Mouse (Mus musculus): Measurements from ENCODE around the gene Dnajc13.
A peak's percentile ranks its signal among the peaks of the same experiment; 100 is the strongest.

Gene Dnajc13

DNA sequence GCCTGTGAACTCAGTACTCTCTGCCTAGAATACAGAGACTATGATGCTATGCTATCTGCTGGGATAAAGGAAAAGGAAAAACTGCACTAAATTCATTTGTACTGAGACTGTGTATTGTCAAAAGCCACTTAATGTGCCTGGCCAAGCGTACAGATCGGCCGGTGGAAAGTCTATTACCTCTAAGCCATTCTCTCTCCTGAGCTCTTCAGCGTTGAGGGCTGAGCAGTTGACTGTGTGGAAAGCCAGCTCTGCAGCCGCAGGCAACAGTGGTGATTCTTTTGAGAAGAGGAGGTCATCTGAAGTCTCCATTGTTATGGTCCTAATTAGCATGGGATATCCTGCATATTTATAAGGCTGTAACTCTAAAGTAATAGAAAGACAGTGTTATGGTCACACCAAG, 80.4 kb downstream of the Dnajc13 start:
- no peak for DNase-seq

DNA sequence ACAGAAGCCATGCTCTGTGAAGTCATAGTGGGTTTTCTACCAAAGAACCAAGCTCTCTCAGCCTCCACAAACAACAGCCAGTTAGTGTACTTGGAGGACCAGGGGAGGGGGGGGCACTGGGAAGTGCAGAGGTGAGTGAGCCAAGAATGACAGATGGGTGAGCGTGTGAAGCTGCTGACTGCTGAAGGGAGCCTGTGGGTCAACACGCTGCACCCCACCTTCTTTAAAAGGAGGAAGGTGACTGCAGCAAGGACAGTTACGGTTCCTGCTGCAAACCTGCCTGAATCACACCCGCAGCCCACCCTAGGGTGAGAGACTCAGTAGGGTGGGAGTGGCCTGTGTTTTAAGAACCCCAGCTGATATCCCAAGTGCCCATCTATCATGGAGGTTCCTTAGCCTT, 81.1 kb downstream of the Dnajc13 start:
- DNase-seq: no peak

DNA sequence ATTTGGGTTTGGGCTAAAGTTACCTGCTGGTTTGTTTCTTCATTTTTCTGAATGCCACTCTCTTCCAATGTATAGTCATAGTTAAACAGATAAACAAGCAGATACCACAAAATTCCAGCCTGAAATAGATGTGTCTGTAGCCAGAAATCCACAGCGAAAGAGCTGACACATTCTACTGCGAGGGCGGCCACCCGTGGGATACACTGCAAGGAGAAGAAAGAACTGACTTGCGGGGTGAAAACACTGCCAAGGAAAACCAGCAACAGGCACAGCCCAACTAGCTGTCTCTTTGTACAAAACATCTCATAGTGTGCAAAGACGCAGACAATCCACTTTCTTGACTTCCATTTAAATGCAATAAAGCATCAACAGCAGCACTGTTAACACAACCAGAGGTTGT, 82.7 kb downstream of the Dnajc13 start:
- no peak for DNase-seq

DNA sequence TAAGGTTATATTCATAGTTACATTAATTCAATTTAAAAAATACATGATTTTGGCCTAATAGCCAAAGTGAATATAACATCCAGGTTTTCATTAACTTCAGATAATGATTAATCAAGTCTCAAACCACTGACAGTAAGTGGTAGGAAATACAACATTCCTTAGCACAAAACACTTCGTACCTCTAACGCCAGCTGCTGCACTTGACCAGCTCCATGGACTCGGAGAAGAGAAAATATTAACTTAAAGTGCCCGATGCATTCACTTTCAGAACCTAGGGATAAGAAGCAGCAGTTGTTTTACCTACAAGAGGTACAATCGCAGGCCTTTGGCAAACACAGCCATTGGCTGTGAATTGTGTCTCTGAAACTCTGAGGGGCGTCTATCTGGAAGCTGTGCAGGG, 90.4 kb downstream of the Dnajc13 start:
- peak; percentile 24 to 67 for DNase-seq

DNA sequence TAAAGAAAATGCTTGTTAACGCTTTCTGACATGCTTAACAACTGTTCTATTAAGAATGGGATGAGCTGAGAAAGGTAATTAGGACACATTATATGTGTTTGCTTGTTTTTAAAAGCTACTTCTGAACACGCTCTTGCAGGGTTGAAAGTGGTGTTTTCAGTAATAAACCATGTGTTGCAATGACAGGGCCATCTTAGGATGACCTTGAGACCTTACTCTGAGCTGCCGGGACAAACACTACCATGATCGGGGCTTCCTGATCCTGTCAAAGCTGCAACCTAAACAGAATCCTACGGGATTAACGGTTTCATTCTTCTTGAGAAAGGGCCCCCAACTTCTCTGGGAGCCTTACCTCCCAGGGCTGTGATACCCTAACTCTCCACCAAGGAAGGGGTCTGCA, 91.1 kb downstream of the Dnajc13 start:
- no peak for DNase-seq

DNA sequence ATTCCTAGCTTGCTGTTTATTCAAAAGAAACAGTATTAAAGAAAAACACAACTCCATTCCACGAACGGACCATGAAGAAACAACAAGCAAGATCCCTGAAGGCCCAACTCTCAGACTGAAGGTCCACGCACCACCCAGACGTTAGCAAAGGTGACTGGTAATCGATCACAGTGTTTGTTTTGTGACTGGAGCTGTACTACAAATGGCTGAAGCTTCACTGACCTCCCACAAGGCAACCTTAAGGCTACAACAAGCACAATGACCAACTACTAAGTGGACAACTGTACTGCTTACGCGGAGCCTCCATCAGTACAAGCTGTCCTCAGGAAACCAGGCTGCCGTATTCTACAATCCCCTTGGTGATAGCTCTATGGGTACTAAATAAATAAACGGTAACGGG, 92.7 kb downstream of the Dnajc13 start:
- no peak for DNase-seq

DNA sequence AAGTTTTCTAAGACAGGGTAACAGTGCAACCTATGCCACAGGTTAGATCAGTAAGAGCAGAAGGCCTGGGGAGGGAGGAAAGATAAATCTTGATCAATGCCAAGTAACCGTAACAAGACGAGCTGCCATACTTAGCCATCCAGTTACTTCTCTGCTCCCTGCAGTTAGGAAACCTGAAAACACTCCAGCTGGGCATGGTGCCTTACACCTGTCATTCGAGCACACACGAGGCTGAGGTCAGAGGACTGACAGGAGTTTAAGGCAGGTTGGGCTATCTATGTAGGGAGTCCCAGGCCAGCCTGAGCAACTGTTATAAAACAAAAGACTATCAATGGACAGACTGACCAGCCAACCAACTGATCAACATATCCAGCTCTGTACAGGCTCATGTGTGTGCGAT, 96.8 kb downstream of the Dnajc13 start:
- no peak for DNase-seq

DNA sequence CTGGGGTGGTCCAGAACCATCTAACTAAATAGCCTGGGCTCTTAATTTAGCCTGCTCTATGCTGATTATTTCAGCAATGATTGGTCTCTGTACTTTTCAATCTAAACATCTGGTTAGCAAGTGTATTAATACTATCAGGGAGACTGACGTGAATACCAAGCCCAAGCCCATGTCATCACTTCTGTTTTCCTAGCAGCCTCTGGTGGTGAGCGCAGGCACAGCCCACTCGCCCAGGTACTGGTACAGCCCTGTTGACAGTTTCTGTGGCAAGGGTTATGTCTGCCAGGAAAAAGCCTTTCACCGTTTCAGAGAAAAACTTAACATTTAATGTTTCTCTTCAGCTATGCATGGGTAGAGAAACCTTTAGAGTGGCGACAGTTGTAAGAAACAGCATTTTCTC, 98.5 kb downstream of the Dnajc13 start:
- peak in 1 of 2 experiments; percentile 18 for DNase-seq

DNA sequence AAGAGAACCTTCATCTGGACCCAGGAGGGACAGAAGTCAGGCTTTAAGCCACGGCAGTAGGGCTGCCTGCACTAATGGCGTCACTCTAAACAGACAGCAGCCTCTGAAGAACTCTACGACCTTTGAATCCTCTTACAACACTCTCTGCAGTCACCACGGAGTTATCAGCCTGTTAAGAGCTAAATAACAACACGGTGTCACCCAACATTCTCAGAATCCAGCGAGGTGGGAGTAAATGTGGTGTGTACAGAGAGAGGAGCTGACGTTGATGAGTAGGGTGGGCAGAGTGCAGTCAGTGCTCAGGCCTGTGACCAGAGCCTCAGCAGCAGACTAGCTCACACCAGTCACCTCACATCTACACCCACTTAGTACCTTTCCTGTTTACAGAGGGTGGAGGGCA, 101.6 kb downstream of the Dnajc13 start:
- DNase-seq: no peak

DNA sequence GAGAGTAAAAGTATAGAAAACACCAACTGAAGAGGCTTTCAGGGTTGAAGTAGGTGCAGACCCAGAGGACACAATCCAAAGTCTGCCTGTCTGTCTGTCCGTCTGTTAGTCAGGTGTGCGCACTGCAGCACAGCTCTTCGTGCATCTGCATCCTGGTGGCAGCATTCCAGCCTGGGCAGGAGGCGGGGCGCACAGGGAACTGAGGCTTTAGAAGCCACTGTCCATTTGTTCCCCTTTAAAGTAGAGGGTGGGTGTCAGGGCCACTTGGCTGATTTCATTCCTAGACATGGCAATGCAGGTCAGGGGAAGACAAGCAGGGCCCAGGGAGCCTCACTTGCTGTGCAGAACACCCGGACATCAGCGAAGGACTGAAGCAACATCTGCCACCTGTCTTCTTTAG, 105.4 kb downstream of the Dnajc13 start:
- DNase-seq: no peak

DNA sequence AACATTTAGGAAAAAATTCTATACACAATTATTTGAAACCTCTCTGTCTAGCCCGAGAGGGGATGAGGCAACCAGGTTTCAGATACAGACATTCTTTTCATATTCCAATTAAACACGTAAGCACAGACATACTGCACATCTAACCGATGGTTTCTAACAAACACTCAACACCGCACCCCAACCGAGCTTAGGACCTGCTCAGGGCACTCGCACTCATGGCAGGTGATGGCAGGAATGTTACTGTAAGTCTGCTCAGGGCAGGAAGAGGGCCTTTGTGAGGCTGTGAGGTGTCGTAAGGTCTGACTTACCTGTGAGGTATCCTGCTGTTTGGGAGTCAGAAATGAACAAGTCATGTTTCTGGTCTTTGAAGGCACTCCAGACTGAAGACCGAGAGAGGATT, 106.2 kb downstream of the Dnajc13 start:
- DNase-seq: no peak

DNA sequence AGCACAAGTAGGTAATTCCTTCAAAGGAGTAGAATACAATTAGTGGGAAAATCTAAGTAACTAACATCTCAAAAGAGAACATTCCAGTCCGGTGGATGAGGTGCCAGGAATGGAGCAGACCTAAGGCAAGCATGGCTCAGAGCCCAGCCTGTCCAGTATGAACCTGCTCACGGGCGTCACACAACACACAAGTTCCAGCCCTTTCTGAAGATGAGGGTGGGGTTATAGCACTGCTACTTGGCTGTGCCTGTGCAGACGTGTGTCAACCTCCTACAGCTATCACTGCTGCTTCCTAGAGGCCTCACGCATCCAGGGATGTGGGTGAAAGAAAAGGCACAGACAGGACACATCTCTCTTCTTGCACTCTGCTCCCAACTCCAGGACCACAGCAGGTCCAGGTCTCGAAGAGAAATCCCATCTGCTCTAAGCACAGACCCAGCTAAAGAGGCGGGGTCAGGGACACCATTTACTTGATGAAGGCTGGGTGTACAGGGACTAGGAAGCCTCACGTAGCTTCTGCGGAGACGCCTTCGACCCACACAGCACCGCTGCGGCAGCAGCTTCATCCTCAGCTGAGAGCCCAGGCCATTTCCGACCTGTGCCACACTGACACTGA, 107.5 kb downstream of the Dnajc13 start:
- DNase-seq: peak; percentile 17 to 46

DNA sequence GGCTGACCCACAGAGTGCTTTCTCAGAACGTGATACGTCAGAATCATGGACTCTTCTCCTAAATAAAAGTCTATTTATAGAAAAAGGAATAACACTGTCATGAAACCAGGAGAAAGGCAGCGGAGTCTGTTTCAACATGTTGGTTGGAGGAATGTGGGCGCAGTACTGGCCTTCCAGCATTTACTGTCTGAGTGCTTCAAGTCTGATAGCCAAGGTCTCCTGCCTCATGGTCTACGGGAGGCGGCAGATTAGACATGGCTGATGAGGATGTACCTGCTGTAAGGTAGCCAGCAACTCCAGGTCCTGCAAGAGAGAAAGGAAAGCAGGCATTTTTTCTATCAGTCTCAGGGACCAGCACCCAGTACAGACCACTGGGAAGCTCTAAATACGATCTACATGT, 110.6 kb downstream of the Dnajc13 start:
- no peak for DNase-seq

DNA sequence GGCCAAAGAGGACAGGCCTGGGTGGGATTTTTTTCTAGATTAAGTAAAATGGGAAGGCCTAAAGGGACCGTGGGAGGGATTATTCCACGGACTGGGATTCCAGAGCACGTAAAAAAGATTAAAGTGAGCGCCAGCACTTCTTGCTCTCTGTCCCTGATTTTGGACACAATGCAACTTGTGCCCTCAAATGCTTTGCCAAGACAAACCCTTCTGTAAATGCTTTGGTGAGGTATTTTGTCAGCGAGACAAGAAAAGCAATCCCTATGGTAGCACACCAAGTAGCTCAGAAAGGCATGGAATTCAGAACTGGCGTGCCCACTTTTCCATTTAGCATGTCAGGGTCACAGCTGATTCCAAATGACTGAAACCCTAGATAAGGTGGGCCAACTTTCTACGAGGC, 113.8 kb downstream of the Dnajc13 start:
- no peak for DNase-seq

DNA sequence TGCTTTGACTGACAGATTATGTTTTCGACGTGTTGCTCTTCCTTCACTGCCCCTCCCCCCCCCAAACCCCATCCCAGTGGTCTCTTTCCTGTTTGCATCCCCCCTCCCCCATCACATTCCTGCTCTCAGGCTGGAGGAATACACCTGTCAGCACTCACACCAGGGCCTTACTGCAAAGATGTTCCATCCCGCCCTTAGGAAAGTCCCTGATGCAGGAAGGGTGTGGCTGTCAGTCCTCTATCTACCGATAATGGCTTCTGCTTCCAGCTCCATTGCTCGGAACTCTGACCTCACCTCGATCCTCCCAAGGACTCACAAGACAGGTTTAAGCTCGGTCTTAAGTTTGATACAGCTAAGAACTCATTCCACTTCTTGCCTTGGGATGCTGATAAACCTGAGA, 116.0 kb downstream of the Dnajc13 start:
- no peak for DNase-seq

DNA sequence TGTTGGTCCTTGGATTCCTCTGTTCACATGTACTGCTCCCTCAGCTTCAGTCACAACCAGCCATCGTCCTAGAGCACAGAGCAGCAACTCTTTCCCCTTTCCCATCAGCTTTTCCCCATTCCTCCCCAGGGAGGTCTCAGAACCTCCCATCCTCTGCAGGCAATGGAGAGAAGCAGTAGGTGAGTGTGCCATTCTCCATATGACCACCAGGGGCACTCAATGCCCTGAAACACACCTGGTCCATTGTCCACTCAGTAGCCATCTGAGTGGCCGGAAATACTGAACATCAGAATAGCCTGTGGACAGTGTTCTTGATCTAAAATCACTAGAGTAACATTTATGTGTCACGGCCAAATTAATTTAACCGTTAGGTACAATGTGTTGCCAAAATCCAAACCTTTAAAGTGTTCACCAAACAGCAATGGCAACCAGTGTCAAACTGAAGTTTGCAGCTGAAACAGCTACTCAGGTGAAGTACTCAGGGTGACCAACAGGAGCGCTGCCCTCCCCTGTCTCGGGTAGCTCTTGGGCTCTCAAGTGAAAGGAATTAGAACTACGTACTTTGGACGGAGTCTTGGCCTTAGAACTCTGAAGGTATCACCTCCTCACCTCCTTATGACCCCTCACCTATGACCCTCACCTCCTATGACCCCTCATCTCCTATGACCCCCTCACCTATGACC, 118.3 kb downstream of the Dnajc13 start:
- DNase-seq: peak in 1 of 2 experiments; percentile 16

DNA sequence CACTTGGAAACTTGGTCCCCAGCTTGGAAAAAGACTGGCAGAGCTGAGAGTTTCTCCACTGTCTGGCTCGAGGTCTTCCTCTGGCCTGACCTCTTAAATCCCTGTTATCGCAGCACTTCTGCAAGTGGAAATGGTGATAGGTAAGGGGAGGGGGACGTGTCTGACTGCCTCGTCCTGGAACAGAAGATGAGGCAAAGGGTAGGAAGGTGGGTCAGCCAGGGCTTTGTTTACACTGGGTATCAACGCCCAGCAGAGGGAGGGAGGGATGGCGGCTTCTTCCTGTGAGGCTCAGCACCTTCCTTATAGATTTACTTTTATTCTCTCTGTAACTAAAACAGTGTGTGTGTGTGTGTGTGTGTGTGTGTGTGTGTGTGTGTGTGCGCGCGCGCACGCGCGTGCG, 119.9 kb downstream of the Dnajc13 start:
- DNase-seq: no peak

DNA sequence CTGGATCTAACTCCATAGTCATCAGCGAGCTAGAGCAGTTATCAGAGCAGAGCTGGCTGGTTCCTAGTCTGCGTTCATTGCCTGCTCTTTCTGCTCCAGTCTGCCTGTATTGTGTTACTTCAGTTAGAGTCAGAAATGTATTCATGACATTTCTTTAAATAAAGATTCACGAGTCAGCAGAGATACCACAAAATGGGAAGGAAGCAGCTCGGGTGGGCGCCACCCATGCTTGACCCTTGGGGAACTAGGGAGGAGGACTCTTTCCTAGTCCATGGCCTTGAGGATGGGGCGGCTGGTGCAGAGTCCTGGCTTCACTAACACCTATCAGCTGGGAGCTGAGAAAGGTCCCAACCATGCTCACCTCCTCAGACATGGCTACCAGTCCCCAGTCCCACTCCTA, 122.4 kb downstream of the Dnajc13 start:
- DNase-seq: no peak

DNA sequence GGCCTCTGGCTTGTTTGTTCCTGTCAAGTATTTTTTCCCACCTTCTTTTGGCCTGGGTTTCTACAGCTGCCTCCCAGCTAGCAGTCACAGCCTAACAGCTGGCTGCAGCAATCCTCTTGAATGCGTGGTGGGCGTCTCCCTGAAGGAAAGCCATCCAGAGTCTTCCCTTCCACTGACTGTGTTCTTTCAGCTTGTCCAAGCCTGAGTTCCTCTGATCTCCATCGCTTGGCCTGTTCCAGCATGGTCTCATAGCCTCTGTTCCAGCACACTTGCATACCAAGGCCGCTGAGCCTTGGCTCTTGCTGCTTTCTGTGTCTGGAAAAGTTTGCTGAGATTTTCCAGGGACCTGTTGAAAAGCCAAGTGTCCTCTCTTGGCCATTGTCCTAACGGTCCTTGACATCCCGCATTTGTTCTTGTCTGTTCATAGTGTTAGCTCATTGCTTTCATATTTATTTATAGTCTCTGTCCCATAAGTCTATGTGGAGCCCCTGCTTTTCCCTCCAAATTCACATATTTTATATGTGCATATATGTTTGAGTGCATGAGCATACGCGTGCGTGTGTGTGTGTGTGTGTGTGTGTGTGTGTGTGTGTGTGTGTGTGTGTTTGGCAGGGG, 132.5 kb downstream of the Dnajc13 start:
- no peak for DNase-seq

DNA sequence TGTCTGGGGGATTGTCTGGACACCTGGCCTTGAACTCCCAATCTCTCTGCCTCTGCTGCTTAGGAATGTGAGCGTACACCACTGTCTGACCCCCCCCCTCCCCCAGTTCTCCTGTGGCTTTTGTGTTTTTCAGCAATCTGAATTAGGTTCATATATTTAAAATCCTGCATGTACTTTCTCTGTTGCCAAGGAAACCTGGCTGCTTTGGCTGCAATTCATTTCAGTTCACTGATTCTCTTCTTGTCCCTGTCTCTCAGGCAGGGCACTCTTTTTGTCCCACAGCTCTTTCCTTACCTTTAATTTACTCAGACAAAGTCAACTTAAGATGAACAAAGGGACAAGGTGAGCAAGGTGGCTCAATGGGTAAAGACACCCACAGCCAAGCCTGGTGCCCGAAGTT, 134.6 kb downstream of the Dnajc13 start:
- no peak for DNase-seq

DNA sequence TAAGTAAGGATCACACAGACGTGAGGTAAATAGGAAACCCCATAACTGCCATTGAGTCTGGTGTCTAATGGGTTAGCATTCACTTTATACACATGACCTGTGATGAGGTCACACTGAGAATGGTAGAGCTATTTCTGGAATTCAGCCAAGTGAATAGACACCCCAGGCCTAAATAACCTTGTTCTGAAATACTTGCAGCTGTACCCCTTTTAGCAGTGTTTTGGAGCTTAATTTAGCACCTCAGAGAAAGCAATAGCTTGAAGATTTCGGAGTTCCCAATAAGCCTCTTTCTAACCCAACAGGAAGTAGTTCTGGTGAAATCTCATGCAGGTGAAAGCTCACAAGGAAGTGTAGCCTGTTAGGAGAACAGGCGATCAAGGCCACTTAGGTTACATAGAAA, 135.9 kb downstream of the Dnajc13 start, which contains the start of gene Ackr4:
Ackr4 (minus strand) TSS at position 101 of the 400 bp plus-strand sequence.
- DNase-seq: no peak

DNA sequence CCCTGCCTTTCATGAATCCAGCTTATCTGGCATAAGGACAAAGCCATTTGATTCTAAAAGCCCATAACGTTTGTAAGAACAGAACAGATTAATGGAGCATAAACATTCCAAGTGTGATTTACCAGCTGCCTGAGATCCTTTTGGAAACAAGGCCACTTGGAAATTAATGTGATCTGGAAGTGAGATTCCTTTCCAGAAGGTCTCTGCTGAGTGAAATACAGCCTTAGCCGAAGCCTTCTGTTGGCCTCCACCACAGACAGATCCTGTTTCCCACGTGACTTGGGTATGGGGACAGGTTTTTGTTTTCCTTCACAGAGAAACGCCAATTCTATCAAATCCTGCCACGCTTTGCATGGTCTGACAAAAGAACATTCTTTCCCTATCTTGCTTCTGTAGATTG, 139.1 kb downstream of the Dnajc13 start:
- no peak for DNase-seq

DNA sequence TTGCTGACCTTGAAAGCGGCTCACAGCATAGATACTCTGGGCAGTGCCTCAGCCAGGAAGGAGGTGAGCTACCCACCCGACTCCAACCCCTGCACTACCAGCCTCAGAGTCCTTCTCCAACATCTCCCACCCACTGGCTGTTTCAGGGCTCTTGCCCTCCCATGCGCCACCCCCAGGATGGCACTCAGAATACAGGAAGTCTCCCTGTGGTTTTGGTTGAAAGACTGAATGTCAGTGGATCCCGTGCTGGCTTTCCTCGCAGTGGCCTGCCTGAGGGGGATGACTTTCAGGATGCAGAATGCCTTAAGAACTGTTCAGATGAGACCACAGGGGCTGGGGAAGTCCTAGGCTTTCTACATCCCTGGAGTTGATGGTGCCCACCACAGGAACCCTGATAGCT, 139.6 kb downstream of the Dnajc13 start:
- no peak for DNase-seq

DNA sequence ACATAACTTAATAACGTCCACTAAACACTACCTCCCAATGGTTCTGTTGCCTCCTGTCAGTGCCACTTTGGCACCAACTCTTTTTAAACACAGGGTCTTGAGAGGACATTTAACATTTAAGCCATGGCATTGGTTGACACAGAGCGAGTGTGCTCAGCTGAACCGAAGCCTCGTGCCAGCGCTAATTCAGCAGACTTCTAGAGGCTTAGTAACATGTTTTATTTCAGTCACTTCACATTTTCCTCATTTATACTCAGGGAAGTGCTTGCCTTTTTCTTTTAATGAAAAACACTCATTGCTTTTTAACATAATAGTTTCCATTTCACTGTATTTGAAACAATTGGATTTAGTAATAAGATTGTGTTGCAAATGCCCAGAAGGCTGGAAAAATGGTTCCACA, 153.6 kb downstream of the Dnajc13 start:
- no peak for DNase-seq
